Mouse (Mus musculus) C2C12 (cell line): ENCODE data around the gene Usp15. TPM values are rescaled to one million over a fixed set of nuclear protein-coding genes. Genes with fewer than 3 reads are reported as not detected.

Experiments used
- H3K27me3 ChIP-seq: one replicate; pipeline ENCODE4 v1.6.1; 2011; ENCODE audit not compliant: control insufficient read depth, insufficient read depth, insufficient read length
- H3K36me3 ChIP-seq: one replicate; pipeline ENCODE4 v1.6.1; 2011; ENCODE audit not compliant: control insufficient read depth, insufficient read depth
- H3K4me3 ChIP-seq: one replicate; pipeline ENCODE4 v1.5.1; 2011; ENCODE audit warnings: mild to moderate bottlenecking, control low read depth; ENCODE audit not compliant: poor library complexity, insufficient read depth, severe bottlenecking
- H3K79me2 ChIP-seq: one replicate; pipeline ENCODE4 v1.6.1; 2011; ENCODE audit not compliant: control insufficient read depth, insufficient read depth
- H3K79me3 ChIP-seq: one replicate; pipeline ENCODE4 v1.6.1; 2011; ENCODE audit warnings: low read depth, control low read depth
- H3ac ChIP-seq: one replicate; pipeline ENCODE3; 2011; ENCODE audit warnings: low read depth; ENCODE audit not compliant: control insufficient read depth, insufficient read length
- CEBPB ChIP-seq: IDR thresholded peaks from one replicate; pipeline ENCODE4 v1.6.1; 2011; ENCODE audit warnings: low read depth, mild to moderate bottlenecking, control low read depth, moderate library complexity
- CTCF ChIP-seq: IDR thresholded peaks from one replicate; pipeline ENCODE4 v1.5.1; 2011; ENCODE audit not compliant: control insufficient read depth, insufficient read depth, insufficient read length
- FOSL1 ChIP-seq: IDR thresholded peaks from one replicate; pipeline ENCODE4 v1.8.0; 2011; ENCODE audit warnings: mild to moderate bottlenecking, low read length; ENCODE audit not compliant: poor library complexity, insufficient read depth, severe bottlenecking
- MAX ChIP-seq: IDR thresholded peaks from one replicate; pipeline ENCODE4 v1.6.1; 2011; ENCODE audit warnings: mild to moderate bottlenecking, control low read depth
- MYOD1 ChIP-seq: IDR thresholded peaks from one replicate; pipeline ENCODE4 v1.6.1; 2011; ENCODE audit warnings: low read depth; ENCODE audit not compliant: control insufficient read depth, insufficient read length
- MYOG ChIP-seq: IDR thresholded peaks from one replicate; pipeline ENCODE4 v1.6.1; 2011; ENCODE audit not compliant: control insufficient read depth, insufficient read length; ENCODE audit errors: extremely low read depth
- USF1 ChIP-seq: IDR thresholded peaks from one replicate; pipeline ENCODE4 v1.6.1; 2011; ENCODE audit warnings: low read depth, mild to moderate bottlenecking, control low read depth, moderate library complexity
- polyA plus RNA-seq: library from polyadenylated mRNA; unstranded; fragments of >200 nt; fragmentation: generic; extraction: Trizol; gene quantifications from one replicate; pipeline ENCODE4 v1.2.1, GENCODE M21; 2012; ENCODE audit warnings: missing spikeins

Gene Usp15
- polyA plus RNA-seq, 1 experiment, result 20.1 TPM

DNA sequence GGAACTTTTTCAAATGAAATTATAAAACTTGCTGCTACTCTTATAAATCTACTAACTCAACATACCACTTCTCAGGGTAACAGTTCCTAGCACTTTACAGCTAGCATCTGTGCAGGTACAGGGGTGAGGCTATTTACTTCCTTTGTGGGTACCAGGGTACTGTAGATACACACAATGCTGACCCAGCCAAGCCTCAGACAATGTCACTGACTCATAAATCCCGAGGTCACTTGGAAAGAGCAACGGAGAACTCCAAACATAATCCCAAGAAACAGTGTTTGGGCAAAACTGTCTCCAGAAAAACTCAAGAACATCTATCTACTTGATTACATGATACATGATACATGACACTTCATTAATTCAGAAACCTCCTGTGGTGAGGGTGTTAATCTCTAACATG lies 43.5 kb downstream of the Usp15 start:
- Histone ChIP-seq H3K27me3 (no peaks in the 10 kb centered on the region), H3ac (no peak overlapping the region), H3K36me3 (peaks cover 43% of the 10 kb centered on the region), H3K79me3 (no peaks in the 10 kb centered on the region), H3K79me2 (no peaks in the 10 kb centered on the region), H3K4me3 (no peak overlapping the region)
- TF ChIP-seq FOSL1 (no peak), MYOD1 (no peak), MAX (no peak), MYOG (no peak), CTCF (no peak), CEBPB (no peak), USF1 (no peak)

DNA sequence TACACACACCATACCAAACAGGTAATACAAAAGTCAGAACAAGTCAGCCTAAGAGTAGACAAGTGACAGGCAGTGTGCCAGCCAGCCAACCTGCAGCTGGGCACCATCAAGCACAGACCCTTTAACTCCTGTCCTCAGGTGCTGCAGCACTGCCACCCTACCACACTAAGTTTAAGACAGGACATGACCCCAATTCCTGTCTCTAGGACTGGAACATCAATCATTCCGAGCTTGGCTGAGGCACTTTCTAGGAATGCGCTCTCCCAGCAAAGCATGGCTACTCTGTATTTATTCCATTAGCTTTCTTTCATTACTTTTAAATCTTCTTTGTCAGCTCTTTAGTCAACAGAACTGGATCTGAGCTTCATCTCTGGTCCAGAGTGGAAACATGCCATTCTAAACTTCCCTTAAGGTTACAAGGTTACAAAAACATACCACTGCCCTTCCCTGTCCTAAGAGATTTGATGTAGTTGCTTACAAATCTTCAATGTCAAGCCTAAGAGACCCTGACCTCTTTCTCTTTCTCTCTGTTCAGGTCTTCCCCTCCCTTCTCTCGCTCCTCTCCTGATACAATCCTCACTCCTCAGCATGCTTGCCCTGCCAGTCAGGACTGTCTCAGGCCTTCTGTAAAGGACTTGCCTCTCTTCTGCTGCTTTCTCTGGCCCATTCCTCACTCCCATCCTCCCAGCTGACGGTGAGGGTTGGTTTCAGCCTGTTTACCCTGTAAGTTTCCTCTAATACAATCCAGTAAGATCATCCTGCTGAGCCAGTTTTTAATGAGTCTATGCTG lies 48.6 kb downstream of the Usp15 start:
- Histone ChIP-seq H3K79me2 (no peaks in the 10 kb centered on the region), H3K79me3 (no peaks in the 10 kb centered on the region), H3K4me3 (no peak overlapping the region), H3ac (no peak overlapping the region), H3K27me3 (no peaks in the 10 kb centered on the region), H3K36me3 (peaks cover 44% of the 10 kb centered on the region)
- no peak for TF ChIP-seq FOSL1
- no peak for TF ChIP-seq USF1
- no peak for TF ChIP-seq MYOD1
- TF ChIP-seq CEBPB, result no peak
- no peak for TF ChIP-seq MYOG
- TF ChIP-seq MAX, result no peak
- TF ChIP-seq CTCF, result no peak

DNA sequence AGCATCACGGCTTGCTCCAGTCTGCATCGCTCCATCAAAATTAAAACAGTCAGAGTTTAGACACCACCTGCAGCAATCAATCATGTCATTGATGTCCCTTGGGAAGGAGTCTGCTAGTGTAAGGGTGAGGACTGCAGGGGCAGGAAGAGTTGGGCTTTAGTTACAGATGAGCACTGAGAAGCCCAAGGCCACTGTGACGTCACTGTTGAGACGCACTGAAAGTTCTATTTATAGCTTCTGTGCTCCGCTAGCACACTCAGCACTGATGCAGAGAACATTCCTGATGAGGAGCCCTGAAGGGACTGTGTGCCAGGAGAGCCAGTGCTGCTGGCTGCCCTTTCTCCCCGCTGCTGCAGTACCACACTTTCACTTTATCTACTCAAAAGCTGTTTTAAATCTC lies 49.6 kb downstream of the Usp15 start:
- Histone ChIP-seq H3K4me3 (no peak overlapping the region), H3K79me3 (no peaks in the 10 kb centered on the region), H3ac (no peak overlapping the region), H3K36me3 (peaks cover 42% of the 10 kb centered on the region), H3K27me3 (no peaks in the 10 kb centered on the region), H3K79me2 (no peaks in the 10 kb centered on the region)
- TF ChIP-seq MYOD1 (peak; percentile 41), FOSL1 (no peak)

DNA sequence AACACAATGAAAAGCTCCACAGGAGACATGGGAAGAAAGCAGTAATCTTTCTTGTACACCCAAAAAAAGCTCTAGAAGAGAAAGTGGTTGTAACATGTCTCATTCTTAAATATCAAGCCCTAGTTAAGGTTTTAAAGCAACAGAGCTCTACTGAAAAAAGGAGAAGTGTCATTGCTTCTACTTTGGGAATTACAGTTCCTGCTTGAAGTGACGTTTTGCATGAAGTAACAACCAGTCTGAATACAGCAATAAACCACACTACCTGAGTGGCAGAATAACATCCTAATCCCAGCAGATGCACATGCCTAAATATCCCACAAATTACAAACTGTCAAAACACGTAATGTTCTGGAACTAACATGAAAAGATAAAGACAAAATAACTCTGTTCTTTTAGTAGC lies 50.4 kb downstream of the Usp15 start:
- Histone ChIP-seq H3ac (no peak overlapping the region), H3K79me2 (no peaks in the 10 kb centered on the region), H3K79me3 (no peaks in the 10 kb centered on the region), H3K27me3 (no peaks in the 10 kb centered on the region), H3K36me3 (peaks cover 41% of the 10 kb centered on the region), H3K4me3 (no peak overlapping the region)
- TF ChIP-seq FOSL1, result no peak
- TF ChIP-seq MYOG, result no peak
- TF ChIP-seq USF1, result no peak
- no peak for TF ChIP-seq MYOD1
- TF ChIP-seq MAX, result no peak
- no peak for TF ChIP-seq CEBPB
- TF ChIP-seq CTCF, result no peak

DNA sequence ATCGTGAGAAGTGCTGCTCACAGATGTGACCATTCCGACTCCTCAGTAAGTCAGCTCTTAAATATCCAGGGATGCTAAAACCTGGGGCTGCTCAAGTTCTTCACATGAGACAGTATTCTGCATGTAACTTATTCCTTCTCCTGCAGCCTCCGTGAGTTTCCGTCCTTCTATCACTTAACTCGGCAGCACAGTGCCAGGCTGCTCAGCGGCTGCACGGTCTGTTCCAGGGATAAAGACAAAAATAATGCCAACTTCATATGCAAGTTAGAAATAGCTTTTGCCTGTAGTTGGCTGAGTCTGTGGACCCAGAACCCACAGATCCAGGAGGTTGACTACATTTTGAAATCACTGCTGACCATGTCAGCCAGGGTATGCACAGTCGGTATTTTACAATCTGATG lies 52.5 kb downstream of the Usp15 start:
- H3ac ChIP-seq, result no peak overlapping the region
- no peaks in the 10 kb centered on the region for H3K79me3 ChIP-seq
- H3K79me2 ChIP-seq, result no peaks in the 10 kb centered on the region
- H3K4me3 ChIP-seq, result no peak overlapping the region
- no peak for TF ChIP-seq FOSL1
- no peak for TF ChIP-seq MYOG
- no peak for TF ChIP-seq USF1
- TF ChIP-seq CTCF, result no peak
- TF ChIP-seq MAX, result no peak
- no peak for TF ChIP-seq CEBPB
- no peak for TF ChIP-seq MYOD1
- H3K36me3 ChIP-seq, result peaks cover 42% of the 10 kb centered on the region
- no peaks in the 10 kb centered on the region for H3K27me3 ChIP-seq

DNA sequence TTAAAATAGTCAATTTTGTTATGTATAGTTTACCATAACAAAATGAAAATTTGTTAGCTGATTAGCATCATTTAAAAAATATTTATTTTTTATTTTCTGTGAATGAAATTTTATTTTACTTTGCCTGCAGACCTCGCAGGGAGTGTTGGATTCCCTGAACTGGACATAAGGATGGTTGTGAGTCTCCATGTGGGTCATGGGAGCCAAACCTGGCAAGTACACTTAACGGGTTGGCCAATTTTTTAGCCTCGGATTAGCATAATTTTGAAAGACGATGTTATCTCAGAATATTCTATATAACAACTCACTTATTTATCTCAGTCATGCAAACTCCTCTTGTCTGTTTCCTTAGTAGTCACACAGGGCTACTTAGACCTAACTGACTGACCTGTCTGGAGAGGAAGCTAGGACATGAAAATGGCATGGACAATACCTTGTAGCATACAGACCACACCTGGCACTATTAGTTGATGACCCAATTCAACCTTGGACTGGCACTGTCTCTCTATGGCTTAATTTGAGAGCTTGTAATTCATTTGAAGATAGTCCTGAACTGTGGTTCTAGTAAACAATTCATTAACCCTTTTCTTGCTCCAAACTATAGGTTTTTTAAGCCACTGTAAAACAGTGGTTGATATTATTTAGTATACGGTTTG lies 54.3 kb downstream of the Usp15 start:
- no peak for TF ChIP-seq MYOD1
- no peak for TF ChIP-seq MYOG
- TF ChIP-seq FOSL1, result no peak
- TF ChIP-seq CEBPB, result no peak
- no peak for TF ChIP-seq CTCF
- TF ChIP-seq MAX, result no peak
- no peak for TF ChIP-seq USF1
- Histone ChIP-seq H3K79me2 (no peaks in the 10 kb centered on the region), H3K79me3 (no peaks in the 10 kb centered on the region), H3K36me3 (peaks cover 43% of the 10 kb centered on the region), H3K27me3 (no peaks in the 10 kb centered on the region), H3ac (no peak overlapping the region), H3K4me3 (no peak overlapping the region)
